Mouse (Mus musculus) layer of hippocampus, postnatal 10 days (tissue): ENCODE results near the gene Ap4s1. TPM values are rescaled to one million over a fixed set of nuclear protein-coding genes. Genes with fewer than 3 reads are reported as not detected.

Experiments
- DNase-seq, 2 experiments: peaks; one replicate each; pipeline ENCODE4 v3.0.0; 2021; ENCODE audit warnings: low spot score in 2 of 2
- total RNA-seq, 2 experiments: library from RNA; stranded (reverse); gene quantifications; 2 replicates each; pipeline ENCODE4 v1.2.3; 2021

The Ap4s1 gene
- total RNA-seq, 2 experiments from 2014 or later, result 39.3 to 39.5 TPM

DNA sequence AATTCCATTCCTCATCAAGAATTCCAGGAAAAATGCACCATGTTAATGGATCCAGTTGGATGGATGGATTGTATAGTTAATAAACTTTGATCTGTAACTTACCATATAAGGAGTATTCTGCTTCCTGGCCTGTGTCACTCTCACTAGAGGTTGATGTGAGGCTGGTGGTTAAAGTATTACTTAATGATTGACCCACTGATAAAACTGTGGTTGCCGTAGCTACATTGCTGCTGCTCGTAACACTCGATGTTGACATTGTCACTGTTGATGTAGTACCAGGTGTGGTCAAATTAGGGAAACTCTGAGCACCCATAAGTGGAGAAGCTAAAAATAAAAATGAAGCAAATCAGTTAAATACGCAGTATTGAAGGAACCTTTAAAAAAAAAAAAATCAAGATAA is 76.6 kb downstream of the Ap4s1 start:
- DNase-seq, result no peak

DNA sequence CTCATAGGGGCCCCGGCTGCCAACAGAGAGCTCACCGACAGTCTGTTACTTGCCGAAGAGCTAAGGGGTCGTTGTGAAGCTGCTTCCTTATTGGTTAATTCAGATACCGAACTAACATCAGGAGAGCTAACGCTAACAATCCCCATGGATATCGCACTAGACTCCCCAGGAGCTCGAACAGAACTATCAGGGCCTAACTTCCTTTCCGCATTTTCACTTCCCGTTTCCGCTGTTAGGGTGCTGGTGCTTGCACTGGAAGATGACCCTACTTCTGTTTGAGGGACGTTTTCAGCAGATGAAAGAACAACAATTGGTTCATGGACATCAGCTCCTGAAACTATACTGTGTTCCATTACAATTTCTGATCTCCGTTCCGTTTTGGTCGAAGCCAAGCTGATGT is 77.9 kb downstream of the Ap4s1 start:
- no peak for DNase-seq

DNA sequence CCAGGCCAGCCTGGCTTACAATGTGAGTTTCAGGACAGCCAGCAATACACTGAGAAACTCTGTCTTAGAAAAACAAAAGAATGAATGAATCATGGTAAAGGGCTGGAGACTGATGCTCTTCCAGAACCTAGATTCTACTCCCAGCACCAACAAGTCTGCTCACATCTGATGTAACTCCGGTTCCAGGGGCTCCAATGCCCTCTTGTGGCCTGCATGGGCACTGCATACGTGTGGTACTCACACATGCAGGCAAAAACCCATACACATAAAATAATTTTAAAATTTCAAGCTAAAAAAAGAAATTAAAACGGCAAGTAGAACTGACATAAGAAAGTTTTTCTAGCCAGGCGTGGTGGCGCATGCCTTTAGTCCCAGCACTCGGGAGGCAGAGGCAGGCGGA is 94.0 kb downstream of the Ap4s1 start:
- no peak for DNase-seq

Other genes with a start within 250 kb of the Ap4s1 start
- 10 to 100 TPM; 18.3 to 21.1 TPM for gene Coch, start 97.7 kb upstream of the Ap4s1 start, total RNA-seq
- gene Strn3, start 864 bp downstream of the Ap4s1 start, total RNA-seq, result 10 to 100 TPM; 80.5 to 82.6 TPM
- gene Hectd1, start 138.5 kb downstream of the Ap4s1 start, total RNA-seq, result 10 to 100 TPM; 87.0 to 87.2 TPM